Mouse (Mus musculus): ENCODE results near the gene Fam107a. TPM values are rescaled to one million over a fixed set of nuclear protein-coding genes. Genes with fewer than 3 reads are reported as not detected.

Fam107a gene
- total RNA-seq, 2 experiments from 2014 or later, result 321 to 343 TPM

GRCm38 (mm10) chr14:8334511-8334910 lies 16.7 kb upstream of the Fam107a start:
- no peak overlapping the region for H3K27ac ChIP-seq
- no peak for DNase-seq (ENCODE audit: extremely low spot score in 1 of 2, low spot score in 2 of 2)
- H3K4me3 ChIP-seq, result no peak overlapping the region
- intact Hi-C loops (cut with DNase I), result loop anchor here (5.0 kb wide), 1 partner anchor 72 kb away; no protein-coding TSS in a partner anchor
- TF ChIP-seq CTCF (IDR thresholded peaks at IDR 0.05), result no peak

DNA sequence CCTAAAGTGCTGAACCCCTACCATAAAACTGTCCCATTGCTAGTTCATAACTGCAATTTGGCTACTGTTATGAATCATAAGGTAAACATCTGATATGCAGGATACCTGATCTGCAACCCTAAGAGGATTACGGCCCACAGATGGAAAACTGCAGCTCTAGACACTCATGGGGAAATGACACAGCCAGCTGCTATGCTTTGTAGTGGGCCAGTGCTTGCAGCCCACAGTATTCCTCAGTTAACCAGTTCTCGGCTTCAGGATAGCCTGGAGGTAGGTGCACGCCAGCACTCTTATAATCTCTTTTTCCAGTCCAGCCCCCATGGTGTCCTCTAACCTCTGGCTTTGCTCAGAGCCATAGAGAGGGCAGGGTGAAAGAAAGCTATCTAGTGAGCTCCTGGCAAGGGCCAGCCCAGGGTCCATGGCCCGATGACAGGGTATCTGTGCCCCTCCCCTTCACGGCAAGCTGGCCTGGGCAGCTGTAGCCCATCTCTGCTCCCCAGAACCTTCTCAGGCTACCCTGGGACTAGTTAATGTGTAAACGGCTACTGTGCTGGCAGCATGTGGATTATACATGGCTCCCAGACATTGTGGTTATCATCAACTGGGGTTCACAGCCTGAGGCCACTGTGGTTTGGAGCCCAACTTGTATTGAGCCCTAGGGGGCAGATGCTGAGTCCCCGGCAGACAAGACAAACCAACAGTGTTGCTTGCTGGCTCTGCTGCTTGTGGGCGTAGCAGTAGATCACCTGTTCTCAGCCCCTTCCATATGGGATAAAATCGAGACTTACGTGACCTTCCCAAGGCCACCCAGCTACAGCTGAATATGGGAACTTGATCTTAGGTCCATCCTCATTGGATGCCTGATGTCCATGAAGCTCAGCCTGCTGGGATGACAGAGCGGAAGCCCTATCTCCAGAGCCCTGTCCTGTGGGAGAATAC lies 14.8 kb upstream of the Fam107a start:
- Histone ChIP-seq H3K4me3 (no peak overlapping the region), H3K27ac (no peak overlapping the region)
- intact Hi-C loops (cut with DNase I), result loop anchor here (5.0 kb wide), 1 partner anchor 70 kb away; no protein-coding TSS in a partner anchor
- DNase-seq (ENCODE audit: extremely low spot score in 1 of 2, low spot score in 2 of 2), result no peak
- TF ChIP-seq CTCF (IDR thresholded peaks at IDR 0.05), result no peak

DNA sequence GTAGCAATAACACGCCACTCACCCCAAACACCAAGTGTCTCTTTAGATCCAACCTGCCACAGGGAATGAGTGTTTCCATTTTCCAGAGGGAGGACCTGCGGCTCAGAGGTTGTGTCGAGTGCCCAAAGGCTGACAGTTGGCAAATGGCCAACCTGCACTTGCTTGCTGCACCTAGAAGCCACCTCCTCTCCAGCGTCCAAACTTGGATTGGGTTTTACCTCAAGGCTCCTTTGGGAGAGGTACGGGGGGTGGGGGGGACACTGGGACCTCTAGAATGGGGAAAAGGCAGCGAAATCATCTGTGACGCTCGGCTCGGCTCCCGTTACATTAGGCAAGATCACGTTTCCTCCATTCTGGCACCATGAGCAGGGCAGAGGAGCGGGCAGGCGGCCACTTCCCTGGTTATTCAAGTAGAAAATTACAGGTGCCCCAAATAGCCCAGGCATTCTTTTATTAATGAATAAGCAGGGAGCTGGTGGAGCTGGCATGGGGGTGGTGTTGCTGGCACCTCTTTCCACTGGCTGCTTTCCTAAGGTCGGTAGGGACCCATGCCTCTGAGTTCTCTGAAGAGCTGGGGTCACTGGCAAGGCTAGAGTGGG lies 13.6 kb upstream of the Fam107a start:
- intact Hi-C loops (cut with DNase I), result loop anchor here (5.0 kb wide), 1 partner anchor 69 kb away; no protein-coding TSS in a partner anchor
- H3K4me3 ChIP-seq, result no peak overlapping the region
- H3K27ac ChIP-seq, result no peak overlapping the region
- no peak for TF ChIP-seq CTCF (IDR thresholded peaks at IDR 0.05)
- DNase-seq (ENCODE audit: extremely low spot score in 1 of 2, low spot score in 2 of 2), result no peak

GRCm38 (mm10) chr14:8330390-8330789 lies 12.6 kb upstream of the Fam107a start:
- intact Hi-C loops (cut with DNase I), result loop anchor here (5.0 kb wide), 1 partner anchor 68 kb away; no protein-coding TSS in a partner anchor
- DNase-seq (ENCODE audit: extremely low spot score in 1 of 2, low spot score in 2 of 2), result no peak
- TF ChIP-seq CTCF (IDR thresholded peaks at IDR 0.05), result no peak
- Histone ChIP-seq H3K27ac (no peak overlapping the region), H3K4me3 (no peak overlapping the region)

DNA sequence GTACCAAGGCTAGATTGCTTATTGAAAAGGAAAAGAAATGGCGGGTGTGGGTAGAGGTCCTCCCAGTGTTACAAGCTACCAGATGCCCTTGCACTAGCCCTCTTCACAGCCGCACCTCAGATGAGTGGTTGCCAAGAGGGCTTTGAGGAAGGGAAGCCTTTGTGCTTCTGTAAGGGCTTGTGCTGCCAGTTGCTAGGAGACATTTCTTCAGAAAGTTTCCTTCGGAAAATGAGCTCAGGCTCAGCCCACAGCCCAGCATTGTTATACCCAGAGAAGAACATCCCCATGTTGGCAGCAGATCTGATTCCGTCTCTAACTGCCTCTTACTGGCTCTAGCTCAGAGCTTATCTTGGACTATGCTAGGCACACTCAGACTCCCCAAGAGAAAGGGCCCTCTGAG lies 11.7 kb upstream of the Fam107a start:
- DNase-seq (ENCODE audit: extremely low spot score in 1 of 2, low spot score in 2 of 2), result peak in 1 of 2 experiments; percentile 31
- intact Hi-C loops (cut with DNase I), result no loop called here
- Histone ChIP-seq H3K4me3 (no peak overlapping the region), H3K27ac (no peak overlapping the region)
- TF ChIP-seq CTCF (IDR thresholded peaks at IDR 0.05), result no peak

- H3K27ac ChIP-seq, result peak overlapping the region; percentile 44; the same call in 1 of the 2 replicates
- no peak overlapping the region for H3K4me3 ChIP-seq
- intact Hi-C loops (cut with DNase I), result no loop called here
- DNase-seq (ENCODE audit: extremely low spot score in 1 of 2, low spot score in 2 of 2), result no peak
- TF ChIP-seq CTCF (IDR thresholded peaks at IDR 0.05), result no peak
Observed at GRCm38 (mm10) chr14:8327371-8327770, 9.5 kb upstream of the Fam107a start.

DNA sequence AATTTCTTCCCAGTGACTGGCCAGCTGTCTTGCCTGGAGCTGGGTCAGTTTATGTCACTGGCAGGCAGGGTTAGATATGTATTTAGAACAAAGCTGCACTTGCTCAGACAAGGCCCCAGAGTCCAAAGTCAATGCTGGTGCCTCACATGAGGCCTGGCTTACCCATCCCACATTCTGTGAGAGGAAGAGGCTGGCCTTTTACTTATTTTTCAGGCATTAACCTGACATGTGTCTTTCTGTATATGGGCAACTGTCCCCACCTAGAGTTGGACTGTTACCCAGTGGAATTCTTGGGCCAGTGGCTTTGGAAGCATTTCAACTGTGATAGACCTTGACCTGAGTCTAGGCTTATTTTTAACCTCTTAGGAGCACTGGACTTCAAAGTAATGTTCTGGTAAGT lies 9.1 kb upstream of the Fam107a start:
- Histone ChIP-seq H3K27ac (peak overlapping the region; percentile 44; the same call in 1 of the 2 replicates), H3K4me3 (no peak overlapping the region)
- intact Hi-C loops (cut with DNase I), result no loop called here
- no peak for TF ChIP-seq CTCF (IDR thresholded peaks at IDR 0.05)
- no peak for DNase-seq (ENCODE audit: extremely low spot score in 1 of 2, low spot score in 2 of 2)

DNA sequence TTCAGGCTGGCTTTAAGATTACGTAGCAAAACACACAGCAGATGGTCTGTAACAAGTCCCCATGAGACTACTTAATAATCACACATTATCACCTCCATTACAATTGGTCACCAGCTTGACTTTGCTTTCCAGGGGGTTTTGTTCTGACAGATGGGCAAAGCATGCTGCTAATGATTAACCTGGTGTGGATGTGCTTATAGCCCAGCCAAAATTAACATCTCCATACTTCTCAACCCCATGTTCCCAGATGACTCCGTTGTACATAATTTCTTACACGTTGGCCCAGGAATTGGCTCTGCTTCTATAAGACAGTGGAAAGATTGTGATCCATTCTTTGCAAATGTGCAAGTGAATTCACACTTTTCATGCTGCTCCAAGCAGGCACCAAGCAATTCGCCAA lies 7.9 kb upstream of the Fam107a start:
- Histone ChIP-seq H3K4me3 (no peak overlapping the region), H3K27ac (no peak overlapping the region)
- DNase-seq (ENCODE audit: extremely low spot score in 1 of 2, low spot score in 2 of 2), result no peak
- no peak for TF ChIP-seq CTCF (IDR thresholded peaks at IDR 0.05)
- intact Hi-C loops (cut with DNase I), result no loop called here

DNA sequence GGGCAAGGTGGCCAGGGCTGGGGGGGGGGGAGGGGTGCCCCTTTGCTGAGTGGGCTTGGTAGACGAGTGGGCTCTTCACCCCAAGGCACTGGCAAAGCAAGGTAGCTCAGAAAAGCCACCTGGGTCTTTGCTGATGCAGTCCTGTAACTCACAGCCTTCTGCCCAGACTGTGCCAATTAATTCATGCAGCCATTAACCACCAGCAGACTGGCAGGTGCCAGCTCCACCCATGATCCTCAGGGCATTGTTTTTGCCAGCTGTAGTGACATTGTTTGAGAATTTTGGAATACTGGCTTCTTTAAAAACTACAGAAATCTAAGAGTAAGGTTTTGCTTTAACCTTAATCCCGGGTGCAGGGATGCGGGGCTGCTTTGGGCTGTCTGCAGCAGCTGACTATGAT lies 2.7 kb upstream of the Fam107a start:
- H3K27ac ChIP-seq, result no peak overlapping the region
- H3K4me3 ChIP-seq, result no peak overlapping the region
- no peak for TF ChIP-seq CTCF (IDR thresholded peaks at IDR 0.05)
- intact Hi-C loops (cut with DNase I), result no loop called here
- DNase-seq (ENCODE audit: extremely low spot score in 1 of 2, low spot score in 2 of 2), result no peak

DNA sequence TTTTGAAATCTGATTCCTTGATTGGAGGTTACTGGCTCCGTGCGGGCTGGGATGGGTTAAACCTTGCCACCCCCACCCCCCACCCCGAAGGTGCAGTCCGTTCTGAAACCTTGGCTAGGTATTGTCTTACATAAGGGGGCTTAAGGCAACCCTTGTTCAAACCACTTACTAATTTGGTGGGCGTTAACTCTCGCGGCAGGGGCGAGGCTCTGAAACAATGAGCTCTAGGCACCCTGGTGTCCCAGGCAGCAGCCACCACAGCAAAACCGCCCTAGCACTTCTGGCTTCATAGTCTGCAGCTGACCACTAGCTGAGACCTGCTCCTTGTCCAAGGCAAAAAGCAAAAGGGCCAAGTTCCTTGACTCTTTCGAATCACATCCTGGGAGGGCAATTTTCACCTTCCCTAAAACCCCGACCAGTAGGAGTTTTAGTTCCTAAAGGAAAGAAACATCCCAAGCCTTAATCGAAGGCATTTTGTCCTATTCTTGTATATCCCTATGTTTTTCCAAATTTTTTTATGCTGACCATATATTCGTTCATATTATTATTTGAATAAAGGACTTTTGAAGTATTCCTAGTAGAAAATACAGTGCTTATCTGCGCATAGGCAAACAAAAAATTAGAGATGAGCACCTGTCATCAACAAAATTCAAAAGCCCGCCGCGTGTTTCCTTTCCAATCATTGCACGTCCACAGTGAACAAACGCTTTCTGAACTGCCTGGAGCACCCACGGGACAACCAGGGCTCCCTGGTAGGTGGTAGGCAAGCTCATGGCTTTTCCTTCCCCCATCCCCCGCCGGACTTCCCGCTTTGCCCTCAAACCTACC lies 1.2 kb downstream of the Fam107a start:
- intact Hi-C loops (cut with DNase I), result no loop called here
- DNase-seq (ENCODE audit: extremely low spot score in 1 of 2, low spot score in 2 of 2), result no peak
- peak overlapping the region; percentile 14 for H3K4me3 ChIP-seq
- H3K27ac ChIP-seq, result no peak overlapping the region
- no peak for TF ChIP-seq CTCF (IDR thresholded peaks at IDR 0.05)

DNA sequence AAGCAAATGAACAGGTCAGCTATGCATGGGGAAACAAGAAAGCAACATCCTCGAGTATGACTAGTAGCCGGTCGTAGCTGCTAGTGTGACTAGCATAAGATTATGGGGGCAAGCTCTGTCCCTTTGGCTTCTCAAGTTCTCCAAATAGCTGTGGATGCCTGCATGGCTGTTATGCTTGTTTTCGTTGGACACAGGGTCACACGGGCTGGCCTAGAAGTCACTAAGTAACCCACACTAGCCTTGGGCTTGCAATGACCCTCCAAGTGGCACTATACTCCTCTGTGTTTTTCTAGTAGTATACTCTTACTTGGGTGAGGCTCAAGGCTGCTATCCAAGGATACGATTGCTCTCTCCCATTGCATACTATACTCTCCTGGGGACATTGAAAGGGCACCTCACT lies 2.7 kb downstream of the Fam107a start:
- H3K4me3 ChIP-seq, result no peak overlapping the region
- intact Hi-C loops (cut with DNase I), result no loop called here
- TF ChIP-seq CTCF (IDR thresholded peaks at IDR 0.05), result no peak
- H3K27ac ChIP-seq, result 0 out of 2 replicates have a peak overlapping the region, but pooled peaks have one; percentile 10
- no peak for DNase-seq (ENCODE audit: extremely low spot score in 1 of 2, low spot score in 2 of 2)
